Mouse (Mus musculus): ENCODE results near the gene Resp18. TPM values are rescaled to one million over a fixed set of nuclear protein-coding genes. Genes with fewer than 3 reads are reported as not detected.

Resp18 gene
- not detected for polyA plus RNA-seq (2014; fragmentation: Illumina TruSeq; extraction: RNeasy Lipid Tissue Mini Kit (QIAGEN cat#74804); ENCODE audit: low read depth, low replicate concordance)

GRCm38 (mm10) chr1:75278228-75278627 lies at the start of gene Resp18:
Gene Resp18, minus strand, starts transcription at chr1:75278415.

GRCm38 (mm10) chr1:75317241-75318201 lies 39.3 kb upstream of the Resp18 start, which contains the start of gene Dnpep:
Gene Dnpep, minus strand, starts transcription at chr1:75317990.

GRCm38 (mm10) chr1:75264091-75264880 lies 13.9 kb downstream of the Resp18 start, which contains the start of gene Ptprn:
Gene Ptprn, minus strand, starts transcription at chr1:75264502.

GRCm38 (mm10) chr1:75236117-75237050 lies 41.8 kb downstream of the Resp18 start, which contains the start of gene Dnajb2:
Gene Dnajb2, plus strand, starts transcription at chr1:75236406.

GRCm38 (mm10) chr1:75231664-75232152 lies 46.5 kb downstream of the Resp18 start, which contains the start of gene A630095N17Rik:
Gene A630095N17Rik, minus strand, starts transcription at chr1:75232102.

Other genes starting within 250 kb of the Resp18 start
- 4.7 TPM for gene Nhej1, start 153.2 kb downstream of the Resp18 start, polyA plus RNA-seq (2014; fragmentation: Illumina TruSeq; extraction: RNeasy Lipid Tissue Mini Kit (QIAGEN cat#74804); ENCODE audit: low read depth, low replicate concordance)
- 0.62 TPM for gene Slc23a3, start 144.5 kb downstream of the Resp18 start, polyA plus RNA-seq (2014; fragmentation: Illumina TruSeq; extraction: RNeasy Lipid Tissue Mini Kit (QIAGEN cat#74804); ENCODE audit: low read depth, low replicate concordance)
- 44.8 TPM for gene Cnppd1, start 135.7 kb downstream of the Resp18 start, polyA plus RNA-seq (2014; fragmentation: Illumina TruSeq; extraction: RNeasy Lipid Tissue Mini Kit (QIAGEN cat#74804); ENCODE audit: low read depth, low replicate concordance)
- gene Retreg2, start 135.6 kb downstream of the Resp18 start, polyA plus RNA-seq (2014; fragmentation: Illumina TruSeq; extraction: RNeasy Lipid Tissue Mini Kit (QIAGEN cat#74804); ENCODE audit: low read depth, low replicate concordance), result 64.7 TPM
- gene Zfand2b, start 109.8 kb downstream of the Resp18 start, polyA plus RNA-seq (2014; fragmentation: Illumina TruSeq; extraction: RNeasy Lipid Tissue Mini Kit (QIAGEN cat#74804); ENCODE audit: low read depth, low replicate concordance), result 24.0 TPM
- 17.0 TPM for gene Abcb6, start 98.0 kb downstream of the Resp18 start, polyA plus RNA-seq (2014; fragmentation: Illumina TruSeq; extraction: RNeasy Lipid Tissue Mini Kit (QIAGEN cat#74804); ENCODE audit: low read depth, low replicate concordance)
- gene Ankzf1, start 86.3 kb downstream of the Resp18 start, polyA plus RNA-seq (2014; fragmentation: Illumina TruSeq; extraction: RNeasy Lipid Tissue Mini Kit (QIAGEN cat#74804); ENCODE audit: low read depth, low replicate concordance), result 26.4 TPM
- gene Atg9a, start 86.2 kb downstream of the Resp18 start, polyA plus RNA-seq (2014; fragmentation: Illumina TruSeq; extraction: RNeasy Lipid Tissue Mini Kit (QIAGEN cat#74804); ENCODE audit: low read depth, low replicate concordance), result 26.4 TPM
- gene Glb1l, start 67.6 kb downstream of the Resp18 start, polyA plus RNA-seq (2014; fragmentation: Illumina TruSeq; extraction: RNeasy Lipid Tissue Mini Kit (QIAGEN cat#74804); ENCODE audit: low read depth, low replicate concordance), result 40.7 TPM
- gene Stk16, start 67.6 kb downstream of the Resp18 start, polyA plus RNA-seq (2014; fragmentation: Illumina TruSeq; extraction: RNeasy Lipid Tissue Mini Kit (QIAGEN cat#74804); ENCODE audit: low read depth, low replicate concordance), result 100 TPM
- 55.1 TPM for gene Tuba4a, start 58.5 kb downstream of the Resp18 start, polyA plus RNA-seq (2014; fragmentation: Illumina TruSeq; extraction: RNeasy Lipid Tissue Mini Kit (QIAGEN cat#74804); ENCODE audit: low read depth, low replicate concordance)
- not detected for gene A630095N17Rik, start 46.3 kb downstream of the Resp18 start, polyA plus RNA-seq (2014; fragmentation: Illumina TruSeq; extraction: RNeasy Lipid Tissue Mini Kit (QIAGEN cat#74804); ENCODE audit: low read depth, low replicate concordance)
- 54.8 TPM for gene Dnajb2, start 42.0 kb downstream of the Resp18 start, polyA plus RNA-seq (2014; fragmentation: Illumina TruSeq; extraction: RNeasy Lipid Tissue Mini Kit (QIAGEN cat#74804); ENCODE audit: low read depth, low replicate concordance)
- gene Ptprn, start 13.9 kb downstream of the Resp18 start, polyA plus RNA-seq (2014; fragmentation: Illumina TruSeq; extraction: RNeasy Lipid Tissue Mini Kit (QIAGEN cat#74804); ENCODE audit: low read depth, low replicate concordance), result 0.16 TPM
- 85.7 TPM for gene Dnpep, start 39.6 kb upstream of the Resp18 start, polyA plus RNA-seq (2014; fragmentation: Illumina TruSeq; extraction: RNeasy Lipid Tissue Mini Kit (QIAGEN cat#74804); ENCODE audit: low read depth, low replicate concordance)
- gene Des, start 81.9 kb upstream of the Resp18 start, polyA plus RNA-seq (2014; fragmentation: Illumina TruSeq; extraction: RNeasy Lipid Tissue Mini Kit (QIAGEN cat#74804); ENCODE audit: low read depth, low replicate concordance), result 40.0 TPM
- gene Speg, start 96.9 kb upstream of the Resp18 start, polyA plus RNA-seq (2014; fragmentation: Illumina TruSeq; extraction: RNeasy Lipid Tissue Mini Kit (QIAGEN cat#74804); ENCODE audit: low read depth, low replicate concordance), result 9.7 TPM
- gene Gmppa, start 157.5 kb upstream of the Resp18 start, polyA plus RNA-seq (2014; fragmentation: Illumina TruSeq; extraction: RNeasy Lipid Tissue Mini Kit (QIAGEN cat#74804); ENCODE audit: low read depth, low replicate concordance), result 103 TPM
- not detected for gene Asic4, start 172.0 kb upstream of the Resp18 start, polyA plus RNA-seq (2014; fragmentation: Illumina TruSeq; extraction: RNeasy Lipid Tissue Mini Kit (QIAGEN cat#74804); ENCODE audit: low read depth, low replicate concordance)
- 31.5 TPM for gene Chpf, start 200.9 kb upstream of the Resp18 start, polyA plus RNA-seq (2014; fragmentation: Illumina TruSeq; extraction: RNeasy Lipid Tissue Mini Kit (QIAGEN cat#74804); ENCODE audit: low read depth, low replicate concordance)
- gene Tmem198, start 201.1 kb upstream of the Resp18 start, polyA plus RNA-seq (2014; fragmentation: Illumina TruSeq; extraction: RNeasy Lipid Tissue Mini Kit (QIAGEN cat#74804); ENCODE audit: low read depth, low replicate concordance), result 1.2 TPM
- gene Obsl1, start 228.0 kb upstream of the Resp18 start, polyA plus RNA-seq (2014; fragmentation: Illumina TruSeq; extraction: RNeasy Lipid Tissue Mini Kit (QIAGEN cat#74804); ENCODE audit: low read depth, low replicate concordance), result 21.6 TPM
- gene Inha, start 228.7 kb upstream of the Resp18 start, polyA plus RNA-seq (2014; fragmentation: Illumina TruSeq; extraction: RNeasy Lipid Tissue Mini Kit (QIAGEN cat#74804); ENCODE audit: low read depth, low replicate concordance), result 20.7 TPM
- gene Stk11ip, start 243.1 kb upstream of the Resp18 start, polyA plus RNA-seq (2014; fragmentation: Illumina TruSeq; extraction: RNeasy Lipid Tissue Mini Kit (QIAGEN cat#74804); ENCODE audit: low read depth, low replicate concordance), result 20.1 TPM